Mouse (Mus musculus) intestine, postnatal 0 days (tissue): ENCODE results near the gene Nufip2. TPM values are rescaled to one million over a fixed set of nuclear protein-coding genes. Genes with fewer than 3 reads are reported as not detected.
"Not testable (repeated sequence)": the region's sequence is repeated elsewhere in the genome, so short reads cannot be mapped to it uniquely, and the experiment has no call there.

ENCODE experiments used
- ATAC-seq: fragments of 200-750 bp; cut with Nextera tagmentation; 2 replicates; pipeline ENCODE4 v1.8.0; 2017; ENCODE audit warnings: mild to moderate bottlenecking, moderate TSS enrichment, moderate library complexity
- H3K27ac ChIP-seq: fragments of 300-500 bp; sonication (generic); 2 replicates; pipeline ENCODE4 v1.5.1; 2014; ENCODE audit warnings: mild to moderate bottlenecking, low read depth, low read length, moderate library complexity
- H3K27me3 ChIP-seq: fragments of 300-500 bp; sonication (generic); replicated peaks from 2 replicates; pipeline ENCODE4 v1.6.1; 2014; ENCODE audit warnings: low read length, mixed read lengths; ENCODE audit not compliant: control insufficient read depth, insufficient read depth
- H3K36me3 ChIP-seq: fragments of 300-500 bp; sonication (generic); 2 replicates; pipeline ENCODE4 v1.6.1; 2014; ENCODE audit warnings: mild to moderate bottlenecking, moderate library complexity; ENCODE audit not compliant: control insufficient read depth, insufficient read depth
- H3K4me1 ChIP-seq: fragments of 300-500 bp; sonication (generic); replicated peaks from 2 replicates; pipeline ENCODE4 v1.6.1; 2014; ENCODE audit warnings: antibody characterized with exemption, low read length, mixed read lengths; ENCODE audit not compliant: control insufficient read depth, insufficient read depth
- H3K4me2 ChIP-seq: fragments of 300-500 bp; sonication (generic); replicated peaks from 2 replicates; pipeline ENCODE4 v1.6.1; 2014; ENCODE audit warnings: low read depth, mild to moderate bottlenecking, moderate library complexity
- H3K4me3 ChIP-seq: fragments of 300-500 bp; sonication (generic); 2 replicates; pipeline ENCODE4 v1.5.1; 2014; ENCODE audit warnings: low read depth, low read length
- H3K9ac ChIP-seq: fragments of 300-500 bp; sonication (generic); 2 replicates; pipeline ENCODE4 v1.6.1; 2014; ENCODE audit warnings: mild to moderate bottlenecking, low read depth, low read length
- H3K9me3 ChIP-seq: fragments of 300-500 bp; sonication (generic); 2 replicates; pipeline ENCODE4 v1.6.1; 2016; ENCODE audit warnings: mixed run types; ENCODE audit not compliant: control insufficient read depth
- CTCF ChIP-seq: sonication (generic); IDR thresholded peaks from 2 replicates; pipeline ENCODE4 v1.5.1; 2016; ENCODE audit warnings: low read depth, mild to moderate bottlenecking, control low read depth, antibody characterized with exemption, moderate library complexity
- WGBS: fragments of 180-500 bp; shearing (Covaris S2); extraction: QIAGEN DNeasy Blood & Tissue Kit; methylation state at CpG from one replicate; pipeline ENCODE4 v1.1.7; 2014; 5-methylcytosine and 5-hydroxymethylcytosine counted together
- polyA plus RNA-seq: library from polyadenylated mRNA; unstranded; fragments of >200 nt; fragmentation: Nextera tagmentation; extraction: Ambion mirVana; gene quantifications from 2 replicates; pipeline ENCODE4 v1.2.1, GENCODE M21; 2015

The Nufip2 gene
- polyA plus RNA-seq, 1 experiment from 2014 or later: 4.6 TPM

GRCm38 (mm10) chr11:77659986-77660385 lies 26.0 kb upstream of the Nufip2 start:
- no peaks in the 10 kb centered on the region for H3K27me3 ChIP-seq
- H3K27ac ChIP-seq: no peak overlapping the region
- ATAC-seq: no peak
- no peaks in the 10 kb centered on the region for H3K4me1 ChIP-seq
- no peak overlapping the region for H3K4me2 ChIP-seq
- H3K4me3 ChIP-seq: no peak overlapping the region
- WGBS: 61% methylated on average over 4 of the region's 4 CpGs
- no peak for TF ChIP-seq CTCF
- no peaks in the 10 kb centered on the region for H3K36me3 ChIP-seq
- H3K9me3 ChIP-seq: no peaks in the 10 kb centered on the region
- no peak overlapping the region for H3K9ac ChIP-seq

- 40% methylated on average over 6 of the region's 6 CpGs for WGBS
- no peak for TF ChIP-seq CTCF
- H3K4me1 ChIP-seq: no peaks in the 10 kb centered on the region
- no peak overlapping the region for H3K9ac ChIP-seq
- no peak overlapping the region for H3K27ac ChIP-seq
- H3K4me2 ChIP-seq: no peak overlapping the region
- no peaks in the 10 kb centered on the region for H3K27me3 ChIP-seq
- no peaks in the 10 kb centered on the region for H3K9me3 ChIP-seq
- H3K36me3 ChIP-seq: no peaks in the 10 kb centered on the region
- H3K4me3 ChIP-seq: no peak overlapping the region
- ATAC-seq: peak; percentile 60
Measured at GRCm38 (mm10) chr11:77663639-77664038, 22.3 kb upstream of the Nufip2 start.

- ATAC-seq: peak; percentile 56
Measured at GRCm38 (mm10) chr11:77664046-77664445, 21.9 kb upstream of the Nufip2 start.

GRCm38 (mm10) chr11:77665384-77665783 lies 20.6 kb upstream of the Nufip2 start:
- not testable (repeated sequence) for H3K27me3 ChIP-seq, H3K4me2 ChIP-seq, H3K9ac ChIP-seq, H3K4me1 ChIP-seq, H3K36me3 ChIP-seq, H3K4me3 ChIP-seq, ATAC-seq, H3K9me3 ChIP-seq, H3K27ac ChIP-seq
- 76% methylated on average over 5 of the region's 5 CpGs for WGBS

More at GRCm38 (mm10) chr11:77664046-77664445, 21.9 kb upstream of the Nufip2 start:
- no peak overlapping the region for H3K4me3 ChIP-seq
- no peaks in the 10 kb centered on the region for H3K9me3 ChIP-seq
- no peak for TF ChIP-seq CTCF
- no peaks in the 10 kb centered on the region for H3K4me1 ChIP-seq
- 52% methylated on average over 8 of the region's 8 CpGs for WGBS
- no peaks in the 10 kb centered on the region for H3K36me3 ChIP-seq
- H3K4me2 ChIP-seq: no peak overlapping the region
- H3K27me3 ChIP-seq: no peaks in the 10 kb centered on the region
- H3K27ac ChIP-seq: no peak overlapping the region
- H3K9ac ChIP-seq: no peak overlapping the region

GRCm38 (mm10) chr11:77666766-77667165 lies 19.2 kb upstream of the Nufip2 start:
- not testable (repeated sequence) for H3K9me3 ChIP-seq, H3K36me3 ChIP-seq, H3K27me3 ChIP-seq, H3K9ac ChIP-seq, H3K4me2 ChIP-seq, ATAC-seq, H3K27ac ChIP-seq, H3K4me1 ChIP-seq, H3K4me3 ChIP-seq
- 74% methylated on average over 8 of the region's 8 CpGs for WGBS

- H3K27ac ChIP-seq: no peak overlapping the region
- no peak overlapping the region for H3K9ac ChIP-seq
- ATAC-seq: no peak
- H3K36me3 ChIP-seq: no peaks in the 10 kb centered on the region
- no peak overlapping the region for H3K4me3 ChIP-seq
- WGBS: 59% methylated on average over 2 of the region's 2 CpGs
- no peaks in the 10 kb centered on the region for H3K9me3 ChIP-seq
- H3K27me3 ChIP-seq: no peaks in the 10 kb centered on the region
- H3K4me1 ChIP-seq: no peaks in the 10 kb centered on the region
- no peak overlapping the region for H3K4me2 ChIP-seq
- TF ChIP-seq CTCF: no peak
Measured at GRCm38 (mm10) chr11:77672746-77673145, 13.2 kb upstream of the Nufip2 start.

- Histone ChIP-seq H3K9ac (no peak overlapping the region), H3K4me2 (no peak overlapping the region), H3K36me3 (no peaks in the 10 kb centered on the region), H3K4me1 (no peaks in the 10 kb centered on the region), H3K9me3 (no peaks in the 10 kb centered on the region), H3K27me3 (no peaks in the 10 kb centered on the region), H3K4me3 (no peak overlapping the region), H3K27ac (no peak overlapping the region)
- TF ChIP-seq CTCF: peak; percentile 47
- no peak for ATAC-seq
- WGBS: 73% methylated on average over 4 of the region's 4 CpGs
Measured at GRCm38 (mm10) chr11:77673428-77673991, 12.4 kb upstream of the Nufip2 start.
